Mouse (Mus musculus) forebrain, embryonic 16.5 days (tissue): Measurements from ENCODE around the gene Lars2. TPM values are rescaled to one million over a fixed set of nuclear protein-coding genes. Genes with fewer than 3 reads are reported as not detected.

Experiments used
- ATAC-seq: fragments of 200-750 bp; cut with Nextera tagmentation; 2 replicates; pipeline ENCODE4 v1.8.0; 2017; ENCODE audit warnings: mild to moderate bottlenecking, moderate library complexity
- H3K27ac ChIP-seq: fragments of 300-500 bp; sonication (generic); 2 replicates; pipeline ENCODE4 v1.5.1; 2014; ENCODE audit warnings: low read length, control low read depth
- H3K27me3 ChIP-seq: fragments of 300-500 bp; sonication (generic); replicated peaks from 2 replicates; pipeline ENCODE4 v1.6.1; 2014; ENCODE audit warnings: low read length; ENCODE audit not compliant: control insufficient read depth, insufficient read depth
- H3K36me3 ChIP-seq: fragments of 300-500 bp; sonication (generic); 2 replicates; pipeline ENCODE4 v1.6.1; 2014; ENCODE audit not compliant: control insufficient read depth, insufficient read depth
- H3K4me1 ChIP-seq: fragments of 300-500 bp; sonication (generic); replicated peaks from 2 replicates; pipeline ENCODE4 v1.6.1; 2014; ENCODE audit warnings: low read length; ENCODE audit not compliant: control insufficient read depth, insufficient read depth
- H3K4me2 ChIP-seq: fragments of 300-500 bp; sonication (generic); 2 replicates; pipeline ENCODE4 v1.6.1; 2014; ENCODE audit warnings: mild to moderate bottlenecking, low read length, control low read depth
- H3K4me3 ChIP-seq: fragments of 300-500 bp; sonication (generic); replicated peaks from 2 replicates; pipeline ENCODE4 v1.5.1; 2014; ENCODE audit warnings: mild to moderate bottlenecking, low read length, control low read depth
- H3K9ac ChIP-seq: fragments of 300-500 bp; sonication (generic); replicated peaks from 2 replicates; pipeline ENCODE4 v1.6.1; 2014; ENCODE audit warnings: low read depth, low read length, control low read depth
- H3K9me3 ChIP-seq: fragments of 300-500 bp; sonication (generic); 2 replicates; pipeline ENCODE4 v1.6.1; 2016; ENCODE audit warnings: low read length; ENCODE audit not compliant: control insufficient read depth
- WGBS: fragments of 180-500 bp; shearing (Covaris S2); extraction: QIAGEN DNeasy Blood & Tissue Kit; methylation state at CpG from one replicate; pipeline ENCODE4 v1.1.7; 2014; 5-methylcytosine and 5-hydroxymethylcytosine counted together
- polyA plus RNA-seq: library from polyadenylated mRNA; unstranded; fragments of >200 nt; fragmentation: Nextera tagmentation; extraction: Ambion mirVana; gene quantifications from 2 replicates; pipeline ENCODE4 v1.2.1, GENCODE M21; 2015

Lars2 gene
- polyA plus RNA-seq, 1 experiment from 2014 or later: 763 TPM

DNA sequence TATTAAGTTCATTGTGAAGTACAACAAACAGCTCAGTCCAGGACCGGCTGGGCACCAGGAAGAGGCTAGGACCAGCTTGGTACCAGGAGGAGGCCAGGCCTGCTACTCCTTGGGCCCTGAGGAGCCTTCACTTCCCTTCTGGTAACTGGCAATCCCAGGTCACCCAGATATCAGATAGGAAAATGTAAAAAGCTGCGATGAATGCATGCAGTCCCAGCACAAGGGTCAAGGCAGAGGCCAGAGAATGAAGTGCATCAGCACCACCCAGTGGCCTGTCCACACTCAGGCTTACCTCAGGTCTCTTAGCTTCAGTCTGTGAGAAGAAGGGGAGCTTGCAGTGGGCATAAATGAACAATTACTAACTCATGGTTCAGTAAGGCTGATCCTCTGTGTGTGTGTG, 90.9 kb downstream of the Lars2 start:
- H3K36me3 ChIP-seq: 0 out of 2 replicates have a peak, but pooled peaks cover 2% of the 10 kb centered on the region
- no peaks in the 10 kb centered on the region for H3K4me1 ChIP-seq
- no peak for ATAC-seq
- 69% methylated on average over 2 of the region's 2 CpGs for WGBS
- H3K27ac ChIP-seq: no peak overlapping the region
- no peak overlapping the region for H3K9ac ChIP-seq
- H3K9me3 ChIP-seq: 0 out of 2 replicates have a peak, but pooled peaks cover 4% of the 10 kb centered on the region
- H3K4me3 ChIP-seq: no peak overlapping the region
- no peaks in the 10 kb centered on the region; the same call in 1 of the 2 replicates for H3K27me3 ChIP-seq
- no peak overlapping the region for H3K4me2 ChIP-seq

- no peak overlapping the region for H3K9ac ChIP-seq
- H3K36me3 ChIP-seq: 0 out of 2 replicates have a peak, but pooled peaks cover 2% of the 10 kb centered on the region
- no peak overlapping the region for H3K4me2 ChIP-seq
- peaks cover 8% of the 10 kb centered on the region for H3K4me1 ChIP-seq
- H3K27me3 ChIP-seq: no peaks in the 10 kb centered on the region
- peak; percentile 61; the same call in 1 of the 2 replicates for ATAC-seq
- H3K27ac ChIP-seq: 0 out of 2 replicates have a peak overlapping the region, but pooled peaks have one; percentile 9
- no peaks in the 10 kb centered on the region for H3K9me3 ChIP-seq
- H3K4me3 ChIP-seq: no peak overlapping the region
- 31% methylated on average over 4 of the region's 4 CpGs for WGBS
Observed at GRCm38 (mm10) chr9:123467141-123467620, 100.5 kb downstream of the Lars2 start.

GRCm38 (mm10) chr9:123468406-123469085, 101.8 kb downstream of the Lars2 start:
- Histone ChIP-seq H3K27me3 (no peaks in the 10 kb centered on the region), H3K9ac (no peak overlapping the region), H3K4me3 (no peak overlapping the region), H3K4me1 (peaks cover 8% of the 10 kb centered on the region), H3K9me3 (no peaks in the 10 kb centered on the region), H3K4me2 (no peak overlapping the region), H3K27ac (no peak overlapping the region), H3K36me3 (no peaks in the 10 kb centered on the region)
- ATAC-seq: no peak
- WGBS: 72% methylated on average over 5 of the region's 5 CpGs

GRCm38 (mm10) chr9:123469087-123469486, 102.4 kb downstream of the Lars2 start:
- Histone ChIP-seq H3K4me1 (peaks cover 8% of the 10 kb centered on the region), H3K9ac (no peak overlapping the region), H3K36me3 (no peaks in the 10 kb centered on the region), H3K4me3 (no peak overlapping the region), H3K9me3 (no peaks in the 10 kb centered on the region), H3K27ac (no peak overlapping the region), H3K4me2 (no peak overlapping the region), H3K27me3 (no peaks in the 10 kb centered on the region)
- no peak for ATAC-seq

GRCm38 (mm10) chr9:123473377-123473776, 106.7 kb downstream of the Lars2 start:
- no peak overlapping the region for H3K4me2 ChIP-seq
- H3K4me1 ChIP-seq: peaks cover 4% of the 10 kb centered on the region
- no peak overlapping the region for H3K4me3 ChIP-seq
- H3K9me3 ChIP-seq: no peaks in the 10 kb centered on the region
- H3K27ac ChIP-seq: no peak overlapping the region
- H3K27me3 ChIP-seq: no peaks in the 10 kb centered on the region
- no peak for ATAC-seq
- H3K36me3 ChIP-seq: no peaks in the 10 kb centered on the region
- no peak overlapping the region for H3K9ac ChIP-seq

GRCm38 (mm10) chr9:123475569-123475968, 108.8 kb downstream of the Lars2 start:
- Histone ChIP-seq H3K4me2 (no peak overlapping the region), H3K27me3 (no peaks in the 10 kb centered on the region), H3K9ac (no peak overlapping the region), H3K4me1 (peaks cover 19% of the 10 kb centered on the region), H3K4me3 (no peak overlapping the region), H3K27ac (no peak overlapping the region), H3K36me3 (no peaks in the 10 kb centered on the region), H3K9me3 (no peaks in the 10 kb centered on the region)
- WGBS: 76% methylated on average over 1 of the region's 1 CpGs
- no peak for ATAC-seq

GRCm38 (mm10) chr9:123478031-123478585, 111.4 kb downstream of the Lars2 start:
- no peak overlapping the region for H3K27ac ChIP-seq
- peak overlapping the region; percentile 67 for H3K4me3 ChIP-seq
- peaks cover 26% of the 10 kb centered on the region for H3K4me1 ChIP-seq
- H3K27me3 ChIP-seq: no peaks in the 10 kb centered on the region
- 1% methylated on average over 21 of the region's 29 CpGs for WGBS
- peak overlapping the region; percentile 58 for H3K4me2 ChIP-seq
- ATAC-seq: peak; percentile 69
- no peaks in the 10 kb centered on the region for H3K36me3 ChIP-seq
- no peaks in the 10 kb centered on the region for H3K9me3 ChIP-seq
- H3K9ac ChIP-seq: peak overlapping the region; percentile 44; the same call in 1 of the 2 replicates

GRCm38 (mm10) chr9:123478586-123479195, 112.0 kb downstream of the Lars2 start, which contains the start of gene Limd1:
TSS of gene Limd1 (plus strand) at chr9:123478706.
- Histone ChIP-seq H3K27me3 (no peaks in the 10 kb centered on the region), H3K4me1 (peaks cover 26% of the 10 kb centered on the region), H3K4me3 (peak within 1 kb of the TSS; percentile 67), H3K4me2 (peak within 1 kb of the TSS; percentile 58), H3K27ac (peak within 1 kb of the TSS; percentile 24; the same call in 1 of the 2 replicates), H3K9ac (peak within 1 kb of the TSS; percentile 58), H3K36me3 (no peaks in the 10 kb centered on the region), H3K9me3 (no peaks in the 10 kb centered on the region)
- WGBS: 0% methylated on average over 48 of the region's 57 CpGs
- peak; percentile 76 for ATAC-seq

GRCm38 (mm10) chr9:123479196-123479669, 112.5 kb downstream of the Lars2 start:
- H3K4me3 ChIP-seq: peak overlapping the region; percentile 67
- no peaks in the 10 kb centered on the region for H3K36me3 ChIP-seq
- H3K27me3 ChIP-seq: no peaks in the 10 kb centered on the region
- H3K9me3 ChIP-seq: no peaks in the 10 kb centered on the region
- peaks cover 26% of the 10 kb centered on the region for H3K4me1 ChIP-seq
- no peak overlapping the region; the same call in 1 of the 2 replicates for H3K27ac ChIP-seq
- H3K4me2 ChIP-seq: peak overlapping the region; percentile 58
- 16% methylated on average over 17 of the region's 17 CpGs for WGBS
- peak overlapping the region; percentile 58 for H3K9ac ChIP-seq
- peak; percentile 23 for ATAC-seq
